Mouse (Mus musculus) hindbrain, embryonic 13.5 days (tissue): ENCODE measurements at regions not wholly inside any gene's neighbourhood (a gene's known extent, or its start where the extent isn't known, plus 50 kb on each side); places are given as distances from the start of the nearest gene placed in this dataset.
A peak's percentile ranks its signal among the peaks of the same experiment; 100 is the strongest.

Source experiments
- ATAC-seq: fragments of 200-750 bp; cut with Nextera tagmentation; 2 replicates; pipeline ENCODE4 v1.8.0; 2017; ENCODE audit warnings: moderate TSS enrichment; ENCODE audit not compliant: low FRiP score
- H3K27ac ChIP-seq: fragments of 300-500 bp; sonication (generic); 2 replicates; pipeline ENCODE4 v1.5.1; 2015; ENCODE audit warnings: inconsistent platforms, mild to moderate bottlenecking, moderate library complexity
- H3K27me3 ChIP-seq: fragments of 300-500 bp; sonication (generic); 2 replicates; pipeline ENCODE4 v1.6.1; 2015; ENCODE audit warnings: mild to moderate bottlenecking, inconsistent platforms
- H3K36me3 ChIP-seq: fragments of 300-500 bp; sonication (generic); 2 replicates; pipeline ENCODE4 v1.6.1; 2015; ENCODE audit warnings: mild to moderate bottlenecking, inconsistent platforms
- H3K4me1 ChIP-seq: fragments of 300-500 bp; sonication (generic); replicated peaks from 2 replicates; pipeline ENCODE4 v1.6.1; 2015; ENCODE audit warnings: inconsistent platforms
- H3K4me2 ChIP-seq: fragments of 300-500 bp; sonication (generic); 2 replicates; pipeline ENCODE4 v1.6.1; 2015; ENCODE audit warnings: inconsistent platforms, mild to moderate bottlenecking, moderate library complexity
- H3K4me3 ChIP-seq: fragments of 300-500 bp; sonication (generic); 2 replicates; pipeline ENCODE4 v1.5.1; 2015; ENCODE audit warnings: mild to moderate bottlenecking, inconsistent platforms
- H3K9ac ChIP-seq: fragments of 300-500 bp; sonication (generic); 2 replicates; pipeline ENCODE4 v1.6.1; 2015; ENCODE audit warnings: mild to moderate bottlenecking, inconsistent platforms
- H3K9me3 ChIP-seq: fragments of 300-500 bp; sonication (generic); 2 replicates; pipeline ENCODE4 v1.6.1; 2016; ENCODE audit warnings: inconsistent platforms
- WGBS: fragments of 180-500 bp; shearing (Covaris S2); methylation state at CpG from one replicate; pipeline ENCODE4 v1.1.7; 2015; 5-methylcytosine and 5-hydroxymethylcytosine counted together

DNA sequence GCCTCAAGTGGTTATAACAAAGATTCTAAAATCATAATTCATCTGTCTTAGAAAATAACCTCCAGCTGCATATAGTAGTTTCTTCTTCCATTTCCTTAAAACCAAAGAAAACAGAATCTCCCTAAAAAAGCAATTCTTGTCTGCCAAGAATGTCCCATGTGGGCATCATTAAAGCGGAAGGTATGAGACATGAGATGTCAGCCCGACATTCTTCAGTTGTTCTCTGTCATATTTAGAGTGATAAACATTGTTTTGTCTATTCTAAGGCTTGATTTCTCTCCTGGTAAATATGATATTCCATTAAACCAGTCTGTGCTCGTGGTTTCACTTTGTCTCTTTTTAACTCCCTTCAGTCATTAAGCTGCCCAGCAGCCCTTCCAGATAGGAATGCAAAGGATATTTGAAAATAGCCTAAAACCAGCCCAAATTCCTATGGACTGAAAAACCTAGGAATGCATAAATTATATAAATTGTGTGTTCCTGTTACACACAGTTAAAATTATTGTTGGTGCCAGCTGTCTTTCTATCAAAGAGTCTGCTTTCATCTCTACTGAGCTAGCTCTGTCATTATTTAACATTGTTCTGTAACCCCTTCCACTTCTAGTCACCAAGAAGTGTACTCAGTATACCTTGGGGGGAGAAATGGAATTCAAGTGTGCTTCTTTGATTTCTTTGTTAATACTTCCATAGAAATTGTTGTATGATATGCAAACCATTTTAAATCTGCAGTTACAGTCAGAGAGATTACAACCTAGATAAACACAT lies 191.4 kb upstream of the Gm9747 start:
- Histone ChIP-seq H3K36me3 (no peaks in the 10 kb centered on the region), H3K4me3 (no peak overlapping the region), H3K27ac (no peak overlapping the region), H3K27me3 (no peaks in the 10 kb centered on the region), H3K9ac (no peak overlapping the region), H3K4me2 (no peak overlapping the region), H3K4me1 (no peaks in the 10 kb centered on the region), H3K9me3 (no peaks in the 10 kb centered on the region)
- ATAC-seq: no peak
- 66% methylated on average over 3 of the region's 3 CpGs for WGBS

- Histone ChIP-seq H3K9ac (no peak overlapping the region), H3K27ac (no peak overlapping the region), H3K36me3 (no peaks in the 10 kb centered on the region), H3K4me2 (no peak overlapping the region), H3K4me3 (no peak overlapping the region), H3K27me3 (no peaks in the 10 kb centered on the region), H3K4me1 (no peaks in the 10 kb centered on the region), H3K9me3 (no peaks in the 10 kb centered on the region)
- ATAC-seq: no peak
- WGBS: 53% methylated on average over 2 of the region's 2 CpGs
Observed at GRCm38 (mm10) chr1:82042051-82042432, 190.9 kb upstream of the Gm9747 start.

DNA sequence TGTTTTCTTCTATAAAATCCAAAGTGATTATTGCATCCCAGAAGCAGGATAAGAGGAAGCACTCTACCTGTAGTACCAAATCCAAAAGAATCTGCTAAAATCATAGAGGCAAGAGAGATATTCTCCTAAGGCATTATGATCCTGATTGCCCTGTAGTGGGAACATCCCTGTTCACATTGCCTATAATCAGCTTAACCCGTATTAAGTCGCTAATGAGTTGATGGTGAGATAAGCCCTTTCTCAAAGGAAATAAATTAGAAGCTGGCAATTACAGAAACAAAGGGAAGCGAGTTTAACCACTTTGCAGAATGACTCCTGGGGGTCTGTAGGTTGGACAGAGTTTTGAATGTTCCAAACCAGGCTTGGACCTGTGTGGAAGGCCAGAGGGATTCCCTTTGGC lies 190.4 kb upstream of the Gm9747 start:
- Histone ChIP-seq H3K27me3 (no peaks in the 10 kb centered on the region), H3K4me1 (no peaks in the 10 kb centered on the region), H3K36me3 (no peaks in the 10 kb centered on the region), H3K4me3 (no peak overlapping the region), H3K27ac (no peak overlapping the region), H3K9ac (no peak overlapping the region), H3K4me2 (no peak overlapping the region), H3K9me3 (no peaks in the 10 kb centered on the region)
- ATAC-seq: no peak
- WGBS: 63% methylated on average over 3 of the region's 3 CpGs

DNA sequence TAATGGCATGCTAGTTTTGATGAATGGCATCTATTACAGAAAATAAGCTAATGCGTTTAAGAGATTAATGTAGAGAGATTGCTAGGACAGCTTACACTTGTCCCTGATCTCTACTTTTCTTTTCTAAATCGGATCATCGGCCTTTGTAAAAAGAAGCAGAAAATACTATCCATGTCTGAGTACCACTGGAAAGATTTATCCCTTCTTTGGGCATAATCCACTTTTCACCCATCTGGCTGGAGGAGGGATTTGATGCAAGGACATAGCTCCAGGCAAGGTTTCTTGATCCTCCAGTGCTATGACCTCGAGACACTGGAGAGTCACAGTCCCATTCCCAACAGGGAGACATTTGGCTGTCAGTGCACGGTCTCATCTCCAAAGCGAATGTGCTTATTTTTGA lies 166.6 kb upstream of the Gm9747 start:
- no peak for ATAC-seq
- 80% methylated on average over 6 of the region's 6 CpGs for WGBS

GRCm38 (mm10) chr1:82068571-82068970 lies 164.3 kb upstream of the Gm9747 start:
- no peaks in the 10 kb centered on the region for H3K36me3 ChIP-seq
- no peaks in the 10 kb centered on the region for H3K9me3 ChIP-seq
- no peak for ATAC-seq

More for the DNA sequence above, 166.6 kb upstream of the Gm9747 start:
- Histone ChIP-seq H3K27ac (no peak overlapping the region), H3K4me2 (no peak overlapping the region), H3K4me3 (no peak overlapping the region), H3K27me3 (no peaks in the 10 kb centered on the region), H3K9ac (no peak overlapping the region), H3K9me3 (no peaks in the 10 kb centered on the region), H3K36me3 (no peaks in the 10 kb centered on the region), H3K4me1 (no peaks in the 10 kb centered on the region)

GRCm38 (mm10) chr1:82070181-82071109 lies 162.5 kb upstream of the Gm9747 start:
- Histone ChIP-seq H3K4me2 (no peak overlapping the region), H3K36me3 (no peaks in the 10 kb centered on the region), H3K9me3 (no peaks in the 10 kb centered on the region), H3K4me1 (no peaks in the 10 kb centered on the region), H3K27ac (no peak overlapping the region), H3K9ac (no peak overlapping the region), H3K27me3 (no peaks in the 10 kb centered on the region), H3K4me3 (no peak overlapping the region)
- WGBS: 57% methylated on average over 9 of the region's 9 CpGs
- ATAC-seq: no peak

More at GRCm38 (mm10) chr1:82068571-82068970, 164.3 kb upstream of the Gm9747 start:
- Histone ChIP-seq H3K4me2 (no peak overlapping the region), H3K4me3 (no peak overlapping the region), H3K27ac (no peak overlapping the region), H3K9ac (no peak overlapping the region), H3K27me3 (no peaks in the 10 kb centered on the region), H3K4me1 (no peaks in the 10 kb centered on the region)
- 83% methylated on average over 4 of the region's 4 CpGs for WGBS

- Histone ChIP-seq H3K4me2 (no peak overlapping the region), H3K4me1 (peaks cover 9% of the 10 kb centered on the region), H3K27ac (peak overlapping the region; percentile 25; the same call in 1 of the 2 replicates), H3K27me3 (no peaks in the 10 kb centered on the region), H3K9ac (no peak overlapping the region), H3K9me3 (no peaks in the 10 kb centered on the region), H3K36me3 (no peaks in the 10 kb centered on the region), H3K4me3 (no peak overlapping the region)
- WGBS: 37% methylated on average over 6 of the region's 6 CpGs
- ATAC-seq: no peak
Observed at GRCm38 (mm10) chr1:82089136-82089839, 143.6 kb upstream of the Gm9747 start.

DNA sequence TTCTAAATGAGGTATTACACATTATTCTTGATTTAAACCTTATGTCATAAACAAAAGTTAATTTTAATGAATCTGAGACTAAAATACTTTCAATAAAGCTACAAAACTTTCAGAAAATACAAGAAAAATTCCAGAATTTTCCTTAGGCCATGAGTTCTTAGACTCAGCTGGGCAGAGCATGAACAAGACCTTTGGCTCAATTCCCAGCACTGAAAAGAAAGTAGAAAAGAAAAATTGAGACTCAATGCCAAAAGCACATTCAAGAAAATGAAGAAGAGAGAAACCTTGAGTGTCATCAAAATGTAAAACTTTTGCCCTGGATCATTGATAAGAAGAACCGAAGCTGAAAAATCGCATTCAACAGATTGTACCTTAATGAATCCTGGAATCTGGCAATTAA lies 137.8 kb upstream of the Gm9747 start:
- no peak overlapping the region for H3K27ac ChIP-seq
- H3K9ac ChIP-seq: no peak overlapping the region
- H3K4me1 ChIP-seq: no peaks in the 10 kb centered on the region
- H3K9me3 ChIP-seq: no peaks in the 10 kb centered on the region
- H3K4me3 ChIP-seq: no peak overlapping the region
- WGBS: 93% methylated on average over 2 of the region's 2 CpGs
- H3K27me3 ChIP-seq: no peaks in the 10 kb centered on the region
- ATAC-seq: no peak
- no peaks in the 10 kb centered on the region for H3K36me3 ChIP-seq
- H3K4me2 ChIP-seq: no peak overlapping the region

DNA sequence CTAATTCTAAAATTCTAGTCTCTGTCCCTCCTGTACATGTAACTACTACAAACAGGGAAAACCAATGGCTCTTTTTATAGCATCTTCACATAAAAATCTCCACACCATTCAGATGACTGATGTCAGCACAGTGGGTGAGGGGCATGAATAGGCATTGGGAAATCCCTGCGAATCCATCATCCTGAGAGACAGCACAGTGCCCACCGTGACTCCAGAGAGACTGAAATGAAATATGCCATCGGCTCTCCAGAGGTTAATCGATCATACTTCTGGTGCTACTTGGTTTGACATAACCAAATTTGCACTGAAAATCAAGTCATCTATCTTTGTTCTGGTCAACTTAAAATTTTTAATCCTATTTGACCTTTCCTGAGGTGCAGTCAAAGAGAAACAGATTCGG lies 126.2 kb upstream of the Gm9747 start:
- Histone ChIP-seq H3K9ac (no peak overlapping the region), H3K4me3 (no peak overlapping the region), H3K27me3 (no peaks in the 10 kb centered on the region), H3K9me3 (no peaks in the 10 kb centered on the region), H3K27ac (no peak overlapping the region), H3K4me1 (0 out of 2 replicates have a peak, but pooled peaks cover 5% of the 10 kb centered on the region), H3K36me3 (no peaks in the 10 kb centered on the region), H3K4me2 (no peak overlapping the region)
- 52% methylated on average over 5 of the region's 5 CpGs for WGBS
- no peak for ATAC-seq

DNA sequence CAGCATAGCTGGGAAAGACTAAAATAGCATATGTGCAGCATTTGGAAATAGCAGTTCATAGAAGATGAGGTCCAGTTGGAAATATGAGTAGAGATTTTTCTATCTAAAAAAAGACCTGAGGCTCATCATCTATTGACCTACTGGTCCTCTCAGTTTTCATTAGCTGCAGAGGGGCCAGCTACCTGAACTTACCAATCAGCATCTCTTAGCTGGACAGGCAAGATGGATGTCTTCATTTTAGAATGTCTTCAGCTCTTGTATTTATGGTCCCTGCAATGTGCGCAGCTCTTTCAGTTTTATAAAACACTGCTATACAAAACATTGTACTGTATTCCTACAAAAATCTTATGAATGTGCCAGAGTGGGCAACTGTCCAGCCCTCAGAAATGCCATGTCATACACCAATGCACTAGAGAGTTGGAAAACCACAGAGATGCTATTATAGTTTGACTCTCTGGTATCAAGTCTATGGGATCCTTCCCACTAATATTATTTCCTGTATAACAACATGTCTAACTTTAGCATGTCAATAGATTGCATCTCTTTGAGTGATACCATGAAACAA lies 122.8 kb upstream of the Gm9747 start:
- H3K9me3 ChIP-seq: no peaks in the 10 kb centered on the region
- no peaks in the 10 kb centered on the region for H3K27me3 ChIP-seq
- H3K4me2 ChIP-seq: no peak overlapping the region
- H3K9ac ChIP-seq: no peak overlapping the region
- WGBS: 93% methylated on average over 1 of the region's 1 CpGs
- ATAC-seq: no peak
- 0 out of 2 replicates have a peak, but pooled peaks cover 5% of the 10 kb centered on the region for H3K4me1 ChIP-seq
- no peaks in the 10 kb centered on the region for H3K36me3 ChIP-seq
- H3K27ac ChIP-seq: no peak overlapping the region
- H3K4me3 ChIP-seq: no peak overlapping the region

DNA sequence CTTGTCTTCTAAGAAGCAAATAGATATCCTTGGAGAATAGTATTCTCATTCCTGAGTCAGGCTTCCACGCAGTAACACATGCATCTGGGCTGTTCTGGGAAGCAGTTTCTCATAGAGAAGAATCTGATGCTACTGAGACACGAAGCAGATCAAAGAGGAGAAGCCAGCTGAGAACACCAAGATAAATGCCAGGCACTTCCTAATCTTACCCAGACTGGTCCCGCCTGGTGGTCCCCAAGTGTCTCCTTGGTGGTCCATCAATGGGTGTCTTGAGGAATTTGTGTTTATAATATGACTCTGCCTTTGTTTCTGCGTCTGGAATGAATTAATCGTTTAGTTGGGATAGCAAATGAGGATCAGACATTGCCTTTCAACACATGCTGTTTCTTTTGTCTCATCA lies 120.5 kb upstream of the Gm9747 start:
- no peak for ATAC-seq
- no peaks in the 10 kb centered on the region for H3K36me3 ChIP-seq
- no peaks in the 10 kb centered on the region for H3K4me1 ChIP-seq
- no peak overlapping the region for H3K4me2 ChIP-seq
- H3K27ac ChIP-seq: no peak overlapping the region
- H3K9ac ChIP-seq: no peak overlapping the region
- H3K9me3 ChIP-seq: no peaks in the 10 kb centered on the region
- 48% methylated on average over 5 of the region's 5 CpGs for WGBS
- no peak overlapping the region for H3K4me3 ChIP-seq
- H3K27me3 ChIP-seq: no peaks in the 10 kb centered on the region

DNA sequence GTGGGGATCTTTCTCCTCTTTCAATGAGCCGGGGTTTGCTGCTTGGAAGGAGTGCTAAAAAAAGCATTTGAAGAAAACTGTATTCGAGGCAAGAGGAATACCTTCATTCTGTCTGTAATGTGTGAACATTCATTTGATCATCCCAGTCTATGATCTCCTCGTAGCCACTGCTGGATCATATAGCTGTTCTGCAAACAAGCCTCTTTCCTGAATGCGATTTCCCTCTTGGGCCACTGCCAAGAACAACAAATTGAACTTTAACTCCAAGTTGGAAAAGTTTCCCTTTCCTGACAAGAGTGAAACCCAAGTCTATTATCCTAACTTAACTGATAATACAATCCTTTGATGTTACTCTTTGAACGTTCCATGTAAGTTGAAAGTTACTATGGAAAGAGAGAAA lies 108.4 kb upstream of the Gm9747 start:
- no peak overlapping the region for H3K4me2 ChIP-seq
- 77% methylated on average over 5 of the region's 5 CpGs for WGBS
- H3K27me3 ChIP-seq: no peaks in the 10 kb centered on the region
- ATAC-seq: no peak
- H3K36me3 ChIP-seq: no peaks in the 10 kb centered on the region
- no peak overlapping the region for H3K4me3 ChIP-seq
- no peaks in the 10 kb centered on the region for H3K9me3 ChIP-seq
- no peak overlapping the region for H3K9ac ChIP-seq
- H3K27ac ChIP-seq: no peak overlapping the region
- H3K4me1 ChIP-seq: no peaks in the 10 kb centered on the region
